14 mouse cellular contexts compared by ENCODE assay signal in the genomic region with DNA sequence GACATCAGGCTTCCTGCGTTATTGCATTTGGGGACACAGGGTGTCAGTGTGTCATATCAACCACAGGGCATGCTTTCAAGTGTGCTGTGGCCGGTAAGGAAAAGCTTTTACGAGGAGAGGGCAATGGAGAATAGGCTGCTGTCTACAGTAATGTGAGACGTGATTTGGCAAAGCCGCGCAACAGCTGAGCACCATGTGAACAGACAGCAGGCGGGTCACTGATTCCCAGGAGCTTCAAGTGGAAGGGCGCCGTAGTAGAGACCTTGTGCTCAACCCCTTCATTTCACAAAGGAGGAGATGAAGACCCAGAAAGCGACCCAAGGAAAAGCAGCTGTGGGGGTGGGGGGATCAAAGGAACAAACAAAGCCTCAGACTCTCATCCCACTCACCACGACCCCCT.
DNase-seq lines count a peak whose midpoint lies in the region; ATAC-seq and TF ChIP-seq lines count a peak whose summit lies in the region.
"Had no signal": no experiment of that assay in that cellular context is flagged by ENCODE, and none has a peak within 500 bp of the region (broad histone marks: within the 10 kb centered on the region; RNA-seq: fewer than 3 reads in every experiment).

No protein-coding gene starts in this region.

- WGBS in embryonic facial prominence, embryonic 14.5 days, result 74% methylated on average over 11 of the region's 11 CpGs
- 84% methylated on average over 11 of the region's 11 CpGs for WGBS in embryonic facial prominence, embryonic 10.5 days
- 56% methylated on average over 11 of the region's 11 CpGs for WGBS in midbrain, embryonic 14.5 days
- WGBS in intestine, postnatal 0 days, result 89% methylated on average over 11 of the region's 11 CpGs
- 41% methylated on average over 11 of the region's 11 CpGs for WGBS in cerebellum, adult 2 months

- TF ChIP-seq CTCF in intestine, postnatal 0 days (IDR thresholded peaks at IDR 0.05; ENCODE audit: low read depth), result no peak
- no peak for TF ChIP-seq CTCF in cerebellum, adult 2 months (IDR thresholded peaks at IDR 0.05; ENCODE audit: borderline replicate concordance, insufficient read depth, low read depth, low read length)

- H3K4me1 ChIP-seq in embryonic facial prominence, embryonic 14.5 days (ENCODE audit: control insufficient read depth, insufficient read depth, low read length), result peaks cover 3% of the 10 kb centered on the region; the same call in 1 of the 2 replicates
- H3K4me1 ChIP-seq in embryonic facial prominence, embryonic 10.5 days, result peaks cover 23% of the 10 kb centered on the region
- H3K4me1 ChIP-seq in midbrain, embryonic 14.5 days (ENCODE audit: control insufficient read depth, insufficient read depth, low read length), result peaks cover 14% of the 10 kb centered on the region
- H3K4me1 ChIP-seq in intestine, postnatal 0 days (replicated peaks; ENCODE audit: control insufficient read depth, insufficient read depth, low read length), result no peaks in the 10 kb centered on the region
- peaks cover 12% of the 10 kb centered on the region for H3K4me1 ChIP-seq in cerebellum, adult 2 months (ENCODE audit: control insufficient read depth, insufficient read depth, low read length)
- H3K4me1 ChIP-seq: liver, embryonic 15.5 days had no signal

- H3K27me3 ChIP-seq in embryonic facial prominence, embryonic 14.5 days (replicated peaks; ENCODE audit: control insufficient read depth, insufficient read depth, low read length), result no peaks in the 10 kb centered on the region
- H3K27me3 ChIP-seq in embryonic facial prominence, embryonic 10.5 days (replicated peaks; ENCODE audit: low read depth, poor library complexity, severe bottlenecking), result no peaks in the 10 kb centered on the region
- H3K27me3 ChIP-seq in midbrain, embryonic 14.5 days (ENCODE audit: control insufficient read depth, insufficient read depth, low read length), result no peaks in the 10 kb centered on the region
- no peaks in the 10 kb centered on the region for H3K27me3 ChIP-seq in intestine, postnatal 0 days (replicated peaks; ENCODE audit: control insufficient read depth, insufficient read depth, low read length)
- H3K27me3 ChIP-seq in cerebellum, adult 2 months (ENCODE audit: control insufficient read depth, insufficient read depth, low read length), result no peaks in the 10 kb centered on the region
- H3K27me3 ChIP-seq: embryonic facial prominence, embryonic 12.5 days; liver, embryonic 15.5 days had no signal

- peak; percentile 68 for DNase-seq in embryonic facial prominence, embryonic 14.5 days (ENCODE audit: low spot score)
- DNase-seq in embryonic facial prominence, embryonic 10.5 days (ENCODE audit: low spot score), result no peak
- DNase-seq in kidney, postnatal 10 days, result peak; percentile 50
- no peak for DNase-seq in kidney, postnatal 25 days
- DNase-seq in gastrocnemius, postnatal 10 days, result peak; percentile 41
- DNase-seq in midbrain, embryonic 14.5 days, result peak; percentile 38
- no peak for DNase-seq in cerebellum, adult 2 months
- DNase-seq: layer of hippocampus, postnatal 36 days; thymus, postnatal 14 days had no signal

- H3K4me2 ChIP-seq in embryonic facial prominence, embryonic 14.5 days (ENCODE audit: low read depth, low read length), result no peak overlapping the region
- H3K4me2 ChIP-seq in midbrain, embryonic 14.5 days (ENCODE audit: low read length), result no peak overlapping the region
- no peak overlapping the region for H3K4me2 ChIP-seq in intestine, postnatal 0 days (replicated peaks; ENCODE audit: low read depth)
- H3K4me2 ChIP-seq: embryonic facial prominence, embryonic 12.5 days; liver, embryonic 15.5 days had no signal

- TF ChIP-seq POLR2A in cerebellum, adult 2 months (IDR thresholded peaks at IDR 0.05; ENCODE audit: borderline replicate concordance, insufficient read depth, low read length), result no peak

- H3K9ac ChIP-seq in embryonic facial prominence, embryonic 14.5 days (ENCODE audit: low read depth, low read length), result no peak overlapping the region
- no peak overlapping the region for H3K9ac ChIP-seq in midbrain, embryonic 14.5 days (replicated peaks; ENCODE audit: low read length)
- no peak overlapping the region for H3K9ac ChIP-seq in intestine, postnatal 0 days (ENCODE audit: low read depth, low read length)
- H3K9ac ChIP-seq: embryonic facial prominence, embryonic 12.5 days; liver, embryonic 15.5 days had no signal

- no peak overlapping the region for H3K27ac ChIP-seq in embryonic facial prominence, embryonic 14.5 days (replicated peaks; ENCODE audit: low read depth, low read length)
- no peak overlapping the region; the same call in 1 of the 2 replicates for H3K27ac ChIP-seq in embryonic facial prominence, embryonic 10.5 days (replicated peaks)
- no peak overlapping the region for H3K27ac ChIP-seq in midbrain, embryonic 14.5 days (replicated peaks; ENCODE audit: low read depth, low read length)
- no peak overlapping the region for H3K27ac ChIP-seq in intestine, postnatal 0 days (ENCODE audit: low read depth, low read length)
- no peak overlapping the region for H3K27ac ChIP-seq in cerebellum, adult 2 months (ENCODE audit: insufficient read depth, low read length)
- H3K27ac ChIP-seq: embryonic facial prominence, embryonic 12.5 days; liver, embryonic 15.5 days had no signal

- H3K9me3 ChIP-seq in embryonic facial prominence, embryonic 14.5 days (ENCODE audit: control insufficient read depth, low read length), result no peaks in the 10 kb centered on the region
- H3K9me3 ChIP-seq in embryonic facial prominence, embryonic 10.5 days, result no peaks in the 10 kb centered on the region
- no peaks in the 10 kb centered on the region for H3K9me3 ChIP-seq in midbrain, embryonic 14.5 days (ENCODE audit: control insufficient read depth, low read length)
- H3K9me3 ChIP-seq in intestine, postnatal 0 days (ENCODE audit: control insufficient read depth), result no peaks in the 10 kb centered on the region
- H3K9me3 ChIP-seq: embryonic facial prominence, embryonic 12.5 days; liver, embryonic 15.5 days had no signal

- no peaks in the 10 kb centered on the region for H3K36me3 ChIP-seq in embryonic facial prominence, embryonic 14.5 days (ENCODE audit: control insufficient read depth, insufficient read depth, low read length)
- H3K36me3 ChIP-seq in embryonic facial prominence, embryonic 10.5 days (replicated peaks), result peaks cover 4% of the 10 kb centered on the region
- H3K36me3 ChIP-seq in midbrain, embryonic 14.5 days (ENCODE audit: control insufficient read depth, insufficient read depth, low read length), result no peaks in the 10 kb centered on the region
- no peaks in the 10 kb centered on the region for H3K36me3 ChIP-seq in intestine, postnatal 0 days (ENCODE audit: control insufficient read depth, insufficient read depth)
- H3K36me3 ChIP-seq: embryonic facial prominence, embryonic 12.5 days; G1E; liver, embryonic 15.5 days had no signal

- peak; percentile 79 for ATAC-seq in embryonic facial prominence, embryonic 14.5 days (ENCODE audit: low read depth)
- no peak for ATAC-seq in midbrain, embryonic 14.5 days (ENCODE audit: low FRiP score, low TSS enrichment)
- no peak for ATAC-seq in intestine, postnatal 0 days
- ATAC-seq: inflammation-experienced regulatory T-cells, adult 6 months had no signal

- no peak overlapping the region for H3K4me3 ChIP-seq in embryonic facial prominence, embryonic 14.5 days (ENCODE audit: low read depth, low read length)
- H3K4me3 ChIP-seq in embryonic facial prominence, embryonic 10.5 days, result no peak overlapping the region
- no peak overlapping the region for H3K4me3 ChIP-seq in midbrain, embryonic 14.5 days (replicated peaks; ENCODE audit: low read depth, low read length)
- no peak overlapping the region for H3K4me3 ChIP-seq in intestine, postnatal 0 days (ENCODE audit: low read depth, low read length)
- no peak overlapping the region for H3K4me3 ChIP-seq in cerebellum, adult 2 months (replicated peaks; ENCODE audit: insufficient read depth, low read depth, low read length)
- H3K4me3 ChIP-seq: embryonic facial prominence, embryonic 12.5 days; liver, embryonic 15.5 days had no signal

Comparison
In these comparisons a context has a peak if more than half of its experiments do, and no peak if none do; other contexts are left out.
1. DNase-seq: peak in embryonic facial prominence, embryonic 14.5 days (single experiment), kidney, postnatal 10 days (single experiment), gastrocnemius, postnatal 10 days (single experiment) and midbrain, embryonic 14.5 days (single experiment); none in embryonic facial prominence, embryonic 10.5 days (single experiment), kidney, postnatal 25 days (0 of 2) and cerebellum, adult 2 months (0 of 2).